Mouse (Mus musculus): ENCODE results near the gene Cavin1. TPM values are rescaled to one million over a fixed set of nuclear protein-coding genes. Genes with fewer than 3 reads are reported as not detected.

Gene Cavin1
- 1 to 10 TPM in 1 of 2 experiments, under 1 TPM in 1; 0.49 to 1.3 TPM for total RNA-seq (2023)

GRCm38 (mm10) chr11:100970557-100970937 lies at the start of gene Cavin1:
Cavin1 (minus strand) TSS chr11:100970887.

GRCm38 (mm10) chr11:101009046-101009887 lies 38.6 kb upstream of the Cavin1 start, which contains the start of gene Atp6v0a1:
Atp6v0a1 (plus strand) TSS chr11:101009452.

GRCm38 (mm10) chr11:100939512-100940151 lies 31.1 kb downstream of the Cavin1 start, which contains the start of gene Stat3:
Stat3 (minus strand) TSS chr11:100939540.

Other genes with a start within 250 kb of the Cavin1 start
- 100 to 1,000 TPM; 171 to 185 TPM for gene Rab5c, start 232.7 kb downstream of the Cavin1 start, total RNA-seq (2023)
- not detected for gene Kcnh4, start 210.9 kb downstream of the Cavin1 start, total RNA-seq (2023)
- gene Hcrt, start 208.0 kb downstream of the Cavin1 start, total RNA-seq (2023) = not detected
- 10 to 100 TPM in 1 of 2 experiments, 1 to 10 TPM in 1; 9.6 to 12.5 TPM for gene Ghdc, start 199.9 kb downstream of the Cavin1 start, total RNA-seq (2023)
- gene Stat5b, start 120.2 kb downstream of the Cavin1 start, total RNA-seq (2023) = 10 to 100 TPM; 91.5 to 97.7 TPM
- 10 to 100 TPM; 27.8 to 30.0 TPM for gene Stat5a, start 111.5 kb downstream of the Cavin1 start, total RNA-seq (2023)
- gene Stat3, start 31.3 kb downstream of the Cavin1 start, total RNA-seq (2023) = 100 to 1,000 TPM; 260 to 273 TPM
- gene Atp6v0a1, start 38.6 kb upstream of the Cavin1 start, total RNA-seq (2023) = 100 to 1,000 TPM; 105 to 107 TPM
- gene Naglu, start 99.1 kb upstream of the Cavin1 start, total RNA-seq (2023) = 1 to 10 TPM; 7.4 to 9.3 TPM
- gene Hsd17b1, start 107.5 kb upstream of the Cavin1 start, total RNA-seq (2023) = under 1 TPM; 0.46 to 0.78 TPM
- gene Coasy, start 111.7 kb upstream of the Cavin1 start, total RNA-seq (2023) = 10 to 100 TPM; 11.1 to 13.6 TPM
- 10 to 100 TPM; 37.4 to 40.4 TPM for gene Mlx, start 116.4 kb upstream of the Cavin1 start, total RNA-seq (2023)
- 1 to 10 TPM; 5.2 to 5.7 TPM for gene Psmc3ip, start 124.5 kb upstream of the Cavin1 start, total RNA-seq (2023)
- gene Retreg3, start 149.0 kb upstream of the Cavin1 start, total RNA-seq (2023) = 10 to 100 TPM; 29.8 to 31.7 TPM
- gene Tubg1, start 149.1 kb upstream of the Cavin1 start, total RNA-seq (2023) = 10 to 100 TPM; 12.9 to 17.0 TPM
- 1 to 10 TPM; 1.5 to 2.0 TPM for gene Tubg2, start 185.0 kb upstream of the Cavin1 start, total RNA-seq (2023)
- gene Cntnap1, start 199.6 kb upstream of the Cavin1 start, total RNA-seq (2023) = under 1 TPM; 0.47 to 0.79 TPM
- gene Plekhh3, start 200.5 kb upstream of the Cavin1 start, total RNA-seq (2023) = 1 to 10 TPM; 2.6 to 3.3 TPM
- under 1 TPM; 0.33 to 0.35 TPM for gene Ccr10, start 204.6 kb upstream of the Cavin1 start, total RNA-seq (2023)